Mouse (Mus musculus) myocyte (in vitro differentiated cells): ENCODE measurements around the gene Sox5. TPM values are rescaled to one million over a fixed set of nuclear protein-coding genes. Genes with fewer than 3 reads are reported as not detected.

Experiments used
- H3K27me3 ChIP-seq: one replicate; pipeline ENCODE4 v1.6.1; 2011; ENCODE audit not compliant: control insufficient read depth, insufficient read depth, insufficient read length
- H3K36me3 ChIP-seq: one replicate; pipeline ENCODE4 v1.6.1; 2011; ENCODE audit not compliant: control insufficient read depth, insufficient read depth
- H3K4me2 ChIP-seq: one replicate; pipeline ENCODE4 v1.6.1; 2011; ENCODE audit warnings: low read depth, control low read depth
- H3K4me3 ChIP-seq: one replicate; pipeline ENCODE4 v1.5.1; 2011; ENCODE audit warnings: mild to moderate bottlenecking, control low read depth, moderate library complexity
- H3K79me2 ChIP-seq: one replicate; pipeline ENCODE4 v1.6.1; 2011; ENCODE audit not compliant: control insufficient read depth, insufficient read depth
- H3ac ChIP-seq: one replicate; pipeline ENCODE4 v1.6.1; 2011; ENCODE audit not compliant: control insufficient read depth, insufficient read length
- CEBPB ChIP-seq: IDR thresholded peaks from 2 replicates; pipeline ENCODE4 v1.6.1; 2011; ENCODE audit warnings: mild to moderate bottlenecking, moderate library complexity; ENCODE audit not compliant: poor library complexity, insufficient read depth, severe bottlenecking
- E2F4 ChIP-seq: IDR thresholded peaks from one replicate; pipeline ENCODE4 v1.6.1; 2011; ENCODE audit warnings: mild to moderate bottlenecking, control low read depth, moderate library complexity; ENCODE audit not compliant: insufficient read depth
- MAX ChIP-seq: IDR thresholded peaks from one replicate; pipeline ENCODE4 v1.6.1; 2011; ENCODE audit warnings: low read depth, mild to moderate bottlenecking, control low read depth
- MYOD1 ChIP-seq, 3 experiments: IDR thresholded peaks; one replicate each; pipeline ENCODE4 v1.6.1; 2011; ENCODE audit warnings: control low read depth in 2 of 3, low read depth in 2 of 3, mild to moderate bottlenecking in 2 of 3, moderate library complexity in 1 of 3; ENCODE audit not compliant: insufficient read length in 2 of 3, control insufficient read depth in 1 of 3
- MYOG ChIP-seq, 3 experiments: IDR thresholded peaks; one replicate each; pipeline ENCODE4 v1.6.1; 2011; ENCODE audit warnings: control low read depth in 2 of 3, low read depth in 2 of 3, mild to moderate bottlenecking in 2 of 3; ENCODE audit not compliant: insufficient read length in 2 of 3, control insufficient read depth in 1 of 3, insufficient read depth in 1 of 3
- POLR2A ChIP-seq: IDR thresholded peaks from one replicate; pipeline ENCODE4 v1.6.1; 2011; ENCODE audit warnings: low read depth, mild to moderate bottlenecking, control low read depth, moderate library complexity; ENCODE audit not compliant: insufficient read length
- POLR2AphosphoS2 ChIP-seq: IDR thresholded peaks from one replicate; pipeline ENCODE4 v1.6.1; 2011; ENCODE audit warnings: low read depth, control low read depth; ENCODE audit not compliant: insufficient read length
- REST ChIP-seq: IDR thresholded peaks from one replicate; pipeline ENCODE4 v1.6.1; 2011; ENCODE audit warnings: mild to moderate bottlenecking, control low read depth, moderate library complexity; ENCODE audit not compliant: insufficient read depth, insufficient read length
- SRF ChIP-seq: IDR thresholded peaks from one replicate; pipeline ENCODE4 v1.6.1; 2011; ENCODE audit warnings: low read depth; ENCODE audit not compliant: control insufficient read depth, insufficient read length
- TCF12 ChIP-seq: IDR thresholded peaks from one replicate; pipeline ENCODE4 v1.6.1; 2011; ENCODE audit warnings: mild to moderate bottlenecking, control low read depth; ENCODE audit not compliant: poor library complexity, insufficient read depth, severe bottlenecking
- TCF3 ChIP-seq: IDR thresholded peaks from one replicate; pipeline ENCODE4 v1.6.1; 2011; ENCODE audit warnings: low read depth, control low read depth; ENCODE audit not compliant: insufficient read length
- USF1 ChIP-seq: IDR thresholded peaks from one replicate; pipeline ENCODE4 v1.6.1; 2011; ENCODE audit warnings: low read depth, mild to moderate bottlenecking, control low read depth, moderate library complexity
- polyA plus RNA-seq: library from polyadenylated mRNA; unstranded; fragments of >200 nt; fragmentation: generic; extraction: Trizol; gene quantifications from one replicate; pipeline ENCODE4 v1.2.1, GENCODE M21; 2012; ENCODE audit warnings: missing spikeins

The Sox5 gene
- polyA plus RNA-seq, 1 experiment: 0.50 TPM

- H3K27me3 ChIP-seq: no peaks in the 10 kb centered on the region
- no peak overlapping the region for H3K4me3 ChIP-seq
- no peak overlapping the region for H3ac ChIP-seq
- H3K4me2 ChIP-seq: no peak overlapping the region
- H3K36me3 ChIP-seq: no peaks in the 10 kb centered on the region
- H3K79me2 ChIP-seq: no peaks in the 10 kb centered on the region
- TF ChIP-seq CEBPB: no peak
- TF ChIP-seq POLR2AphosphoS2: no peak
- no peak for TF ChIP-seq POLR2A
- no peak for TF ChIP-seq USF1
- no peak for TF ChIP-seq E2F4
- no peak for TF ChIP-seq TCF12
- TF ChIP-seq SRF: no peak
- TF ChIP-seq REST: no peak
- no peak for TF ChIP-seq MYOD1 (IDR thresholded peaks at IDR 0.05; ENCODE audit: control insufficient read depth in 1 of 3, insufficient read length in 2 of 3, low read depth in 2 of 3)
These were observed 394.1 kb downstream of the Sox5 start for GRCm38 (mm10) chr6:144387539-144388255.

- H3K36me3 ChIP-seq: no peaks in the 10 kb centered on the region
- H3K79me2 ChIP-seq: no peaks in the 10 kb centered on the region
- no peak overlapping the region for H3K4me2 ChIP-seq
- TF ChIP-seq TCF12 (no peak), MYOG (IDR thresholded peaks at IDR 0.05; ENCODE audit: control insufficient read depth in 1 of 3, insufficient read depth in 1 of 3, insufficient read length in 2 of 3, low read depth in 2 of 3) (no peak), POLR2AphosphoS2 (no peak), E2F4 (no peak), POLR2A (no peak), REST (no peak), MYOD1 (IDR thresholded peaks at IDR 0.05; ENCODE audit: control insufficient read depth in 1 of 3, insufficient read length in 2 of 3, low read depth in 2 of 3) (no peak), SRF (no peak), USF1 (no peak), CEBPB (no peak), TCF3 (no peak), MAX (no peak)
- H3K27me3 ChIP-seq: no peaks in the 10 kb centered on the region
- H3ac ChIP-seq: no peak overlapping the region
- H3K4me3 ChIP-seq: no peak overlapping the region
These were observed 401.1 kb downstream of the Sox5 start for GRCm38 (mm10) chr6:144380641-144381040.

DNA sequence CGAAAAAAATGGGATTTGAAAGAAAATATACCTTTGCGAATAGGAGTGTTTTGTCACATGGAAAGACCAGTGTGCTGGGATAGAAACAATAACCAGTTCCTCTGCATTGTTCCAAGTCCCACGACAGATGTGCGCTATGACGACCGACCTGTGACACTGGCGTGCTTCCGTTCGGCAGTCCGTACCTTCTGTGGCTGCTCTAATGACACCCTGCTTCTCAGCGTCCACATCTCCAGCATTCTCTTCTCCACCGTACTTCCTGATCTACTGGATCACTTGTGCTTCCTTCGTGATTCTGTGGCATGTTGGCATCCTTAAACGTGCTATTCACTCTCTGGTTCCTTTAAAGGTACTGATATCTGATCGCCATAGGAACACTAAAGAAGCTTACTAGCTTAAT lies 401.6 kb downstream of the Sox5 start:
- Histone ChIP-seq H3K4me2 (no peak overlapping the region), H3K4me3 (no peak overlapping the region), H3K36me3 (no peaks in the 10 kb centered on the region), H3K27me3 (no peaks in the 10 kb centered on the region), H3K79me2 (no peaks in the 10 kb centered on the region), H3ac (no peak overlapping the region)
- TF ChIP-seq E2F4 (no peak), MYOG (IDR thresholded peaks at IDR 0.05; ENCODE audit: control insufficient read depth in 1 of 3, insufficient read depth in 1 of 3, insufficient read length in 2 of 3, low read depth in 2 of 3) (no peak), TCF12 (no peak), MYOD1 (IDR thresholded peaks at IDR 0.05; ENCODE audit: control insufficient read depth in 1 of 3, insufficient read length in 2 of 3, low read depth in 2 of 3) (no peak), POLR2AphosphoS2 (no peak), MAX (no peak), TCF3 (no peak), POLR2A (no peak), REST (no peak), SRF (no peak), CEBPB (no peak), USF1 (no peak)

DNA sequence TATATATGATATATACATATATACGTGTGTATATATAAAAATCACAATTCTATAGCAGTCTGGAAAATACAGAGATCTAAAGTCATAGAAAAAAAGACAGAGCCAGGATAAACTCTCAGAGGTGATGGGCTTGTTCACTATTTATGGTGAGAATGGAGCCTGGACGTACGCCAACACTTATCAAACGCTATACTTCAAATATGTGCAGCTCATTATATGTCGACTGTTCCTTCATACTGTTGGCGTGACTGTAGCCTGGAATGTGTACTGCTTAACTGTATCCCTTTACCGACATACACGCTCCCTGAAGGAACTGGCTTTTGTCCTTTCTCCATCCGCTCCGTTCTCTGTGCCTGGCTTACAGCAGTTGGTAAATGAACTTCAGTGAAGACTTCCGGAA lies 407.0 kb downstream of the Sox5 start:
- no peaks in the 10 kb centered on the region for H3K36me3 ChIP-seq
- TF ChIP-seq POLR2A (no peak), USF1 (no peak), MYOD1 (IDR thresholded peaks at IDR 0.05; ENCODE audit: control insufficient read depth in 1 of 3, insufficient read length in 2 of 3, low read depth in 2 of 3) (no peak), MAX (no peak), E2F4 (no peak), TCF3 (no peak), MYOG (IDR thresholded peaks at IDR 0.05; ENCODE audit: control insufficient read depth in 1 of 3, insufficient read depth in 1 of 3, insufficient read length in 2 of 3, low read depth in 2 of 3) (no peak), CEBPB (no peak), SRF (no peak), TCF12 (no peak)
- H3K4me2 ChIP-seq: no peak overlapping the region
- H3K27me3 ChIP-seq: no peaks in the 10 kb centered on the region
- no peaks in the 10 kb centered on the region for H3K79me2 ChIP-seq
- no peak overlapping the region for H3ac ChIP-seq
- H3K4me3 ChIP-seq: no peak overlapping the region
